In the genomic region with DNA sequence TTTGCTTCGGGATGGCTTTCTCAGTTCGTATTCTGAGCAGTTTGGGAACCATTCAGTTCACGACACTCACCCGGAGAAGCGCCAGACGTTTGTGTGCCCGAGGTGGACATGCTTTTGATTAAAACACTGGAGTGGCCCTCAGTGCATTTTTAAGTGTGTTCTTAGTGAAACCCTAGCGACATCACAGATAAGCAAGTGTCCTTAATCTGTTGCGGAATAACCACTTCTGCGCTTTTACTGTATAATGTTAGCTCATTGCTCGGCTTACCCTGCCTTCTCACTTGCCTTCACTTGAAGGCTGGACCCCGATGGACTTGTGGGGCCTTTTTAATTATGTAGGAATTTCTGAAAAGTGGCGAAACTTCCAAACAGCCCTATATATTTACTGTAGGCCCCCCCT, we compare ENCODE assay signal across 8 mouse cellular contexts. TPM values are rescaled to one million over a fixed set of nuclear protein-coding genes. Genes with fewer than 3 reads are reported as not detected.
DNase-seq lines count a peak whose midpoint lies in the region; ATAC-seq and TF ChIP-seq lines count a peak whose summit lies in the region.

No protein-coding gene starts in this region.

- H3K4me1 ChIP-seq in kidney, embryonic 16.5 days (ENCODE audit: insufficient read depth, low read length) = peaks cover 8% of the 10 kb centered on the region
- H3K4me1 ChIP-seq in hindbrain, postnatal 0 days (ENCODE audit: insufficient read depth, low read length) = peaks cover 10% of the 10 kb centered on the region; the same call in 1 of the 2 replicates
- peaks cover 25% of the 10 kb centered on the region for H3K4me1 ChIP-seq in midbrain, embryonic 15.5 days

- H3K27ac ChIP-seq in kidney, embryonic 16.5 days (ENCODE audit: low read length) = peak overlapping the region; percentile 91; the same call in 1 of the 2 replicates
- H3K27ac ChIP-seq in hindbrain, postnatal 0 days = peak overlapping the region; percentile 97
- peak overlapping the region; percentile 92 for H3K27ac ChIP-seq in midbrain, embryonic 15.5 days

- H3K4me3 ChIP-seq in kidney, embryonic 16.5 days (ENCODE audit: low read length) = peak overlapping the region; percentile 78
- peak overlapping the region; percentile 68 for H3K4me3 ChIP-seq in hindbrain, postnatal 0 days (ENCODE audit: low read length)
- peak overlapping the region; percentile 60 for H3K4me3 ChIP-seq in midbrain, embryonic 15.5 days

- H3K9ac ChIP-seq in kidney, embryonic 16.5 days (replicated peaks; ENCODE audit: low read length) = peak overlapping the region; percentile 82
- peak overlapping the region; percentile 89 for H3K9ac ChIP-seq in hindbrain, postnatal 0 days (replicated peaks; ENCODE audit: low read length)
- peak overlapping the region; percentile 80 for H3K9ac ChIP-seq in midbrain, embryonic 15.5 days

- no peaks in the 10 kb centered on the region for H3K9me3 ChIP-seq in kidney, embryonic 16.5 days (ENCODE audit: low read length)
- no peaks in the 10 kb centered on the region for H3K9me3 ChIP-seq in hindbrain, postnatal 0 days (ENCODE audit: low read length)
- no peaks in the 10 kb centered on the region for H3K9me3 ChIP-seq in midbrain, embryonic 15.5 days

- 3% methylated on average over 13 of the region's 13 CpGs for WGBS in kidney, embryonic 16.5 days
- WGBS in hindbrain, postnatal 0 days = 2% methylated on average over 13 of the region's 13 CpGs
- 5% methylated on average over 13 of the region's 13 CpGs for WGBS in midbrain, embryonic 15.5 days

- DNase-seq in kidney, adult 18-20 months = no peak
- DNase-seq in hindbrain, postnatal 0 days (ENCODE audit: low spot score) = no peak
- DNase-seq in gastrocnemius, postnatal 4 days (ENCODE audit: low spot score in 2 of 2) = no peak
- DNase-seq in cerebellum, postnatal 25 days = no peak

- H3K36me3 ChIP-seq in kidney, embryonic 16.5 days (ENCODE audit: insufficient read depth, low read length) = peaks cover 25% of the 10 kb centered on the region
- H3K36me3 ChIP-seq in hindbrain, postnatal 0 days (ENCODE audit: insufficient read depth, low read length) = peaks cover 13% of the 10 kb centered on the region
- H3K36me3 ChIP-seq in midbrain, embryonic 15.5 days (replicated peaks) = no peaks in the 10 kb centered on the region; the same call in 1 of the 2 replicates

- H3K4me2 ChIP-seq in kidney, embryonic 16.5 days (replicated peaks; ENCODE audit: low read depth, low read length) = peak overlapping the region; percentile 77
- H3K4me2 ChIP-seq in hindbrain, postnatal 0 days (ENCODE audit: low read depth, low read length) = peak overlapping the region; percentile 73
- H3K4me2 ChIP-seq in midbrain, embryonic 15.5 days = peak overlapping the region; percentile 80

- no peak for TF ChIP-seq CTCF in hindbrain, postnatal 0 days (IDR thresholded peaks at IDR 0.05; ENCODE audit: low read depth)

- H3K27me3 ChIP-seq in kidney, embryonic 16.5 days (ENCODE audit: insufficient read depth, low read length) = no peaks in the 10 kb centered on the region
- H3K27me3 ChIP-seq in hindbrain, postnatal 0 days (ENCODE audit: insufficient read depth, low read length) = no peaks in the 10 kb centered on the region
- no peaks in the 10 kb centered on the region for H3K27me3 ChIP-seq in midbrain, embryonic 15.5 days (replicated peaks)

- no peak for ATAC-seq in kidney, embryonic 16.5 days (ENCODE audit: low FRiP score, low TSS enrichment)
- peak; percentile 4; the same call in 1 of the 2 replicates for ATAC-seq in common myeloid progenitor, adult 5-6 weeks (replicated peaks; ENCODE audit: low read depth, poor library complexity, severe bottlenecking)
- no peak for ATAC-seq in hindbrain, postnatal 0 days
- no peak for ATAC-seq in midbrain, embryonic 15.5 days (replicated peaks)
- ATAC-seq in inflammation-experienced regulatory T-cells, adult 6 months = no peak

RNA-seq across cellular contexts. Expression of a gene that starts 0.7 kb away (rescaled TPM):
- 54.8 and 55.3 TPM in 2 replicates for polyA plus RNA-seq in kidney, embryonic 16.5 days (2015; fragmentation: Nextera tagmentation; extraction: Ambion mirVana)
- 44.0 and 51.4 TPM in 2 replicates for total RNA-seq in common myeloid progenitor, adult 5-6 weeks (2017)
- total RNA-seq in hindbrain, postnatal 0 days (2014; rRNA removed) = 60.1 and 71.3 TPM in 2 replicates
- polyA plus RNA-seq in hindbrain, postnatal 0 days (2015; fragmentation: Nextera tagmentation; extraction: Ambion mirVana) = 47.2 and 50.9 TPM in 2 replicates
- polyA plus RNA-seq in midbrain, embryonic 15.5 days (2015; fragmentation: Nextera tagmentation; extraction: Ambion mirVana) = 63.4 and 64.4 TPM in 2 replicates
- total RNA-seq in gastrocnemius, postnatal 4 days (2021) = 10 to 100 TPM; 24.9 to 26.5 TPM
- polyA plus RNA-seq in inflammation-experienced regulatory T-cells, adult 6 months (2017; shearing (Covaris generic)) = 10 to 100 TPM; 16.6 to 35.3 (median 27.0) TPM

RNA-seq across cellular contexts. Expression of a gene that starts 0.7 kb away (rescaled TPM):
- 32.2 and 32.4 TPM in 2 replicates for polyA plus RNA-seq in kidney, embryonic 16.5 days (2015; fragmentation: Nextera tagmentation; extraction: Ambion mirVana)
- 36.8 and 50.1 TPM in 2 replicates for total RNA-seq in common myeloid progenitor, adult 5-6 weeks (2017)
- total RNA-seq in hindbrain, postnatal 0 days (2014; rRNA removed) = 56.7 and 67.6 TPM in 2 replicates
- polyA plus RNA-seq in hindbrain, postnatal 0 days (2015; fragmentation: Nextera tagmentation; extraction: Ambion mirVana) = 36.1 and 37.4 TPM in 2 replicates
- 35.2 and 36.2 TPM in 2 replicates for polyA plus RNA-seq in midbrain, embryonic 15.5 days (2015; fragmentation: Nextera tagmentation; extraction: Ambion mirVana)
- total RNA-seq in gastrocnemius, postnatal 4 days (2021) = 10 to 100 TPM; 16.3 to 21.2 TPM
- 10 to 100 TPM; 20.7 to 26.9 (median 23.1) TPM for polyA plus RNA-seq in inflammation-experienced regulatory T-cells, adult 6 months (2017; shearing (Covaris generic))

RNA-seq across cellular contexts. Expression of a gene that starts 42.8 kb away (rescaled TPM):
- 49.9 and 52.4 TPM in 2 replicates for polyA plus RNA-seq in kidney, embryonic 16.5 days (2015; fragmentation: Nextera tagmentation; extraction: Ambion mirVana)
- 24.0 and 28.2 TPM in 2 replicates for total RNA-seq in common myeloid progenitor, adult 5-6 weeks (2017)
- 35.2 and 39.1 TPM in 2 replicates for total RNA-seq in hindbrain, postnatal 0 days (2014; rRNA removed)
- 49.9 and 53.2 TPM in 2 replicates for polyA plus RNA-seq in hindbrain, postnatal 0 days (2015; fragmentation: Nextera tagmentation; extraction: Ambion mirVana)
- 62.7 and 65.0 TPM in 2 replicates for polyA plus RNA-seq in midbrain, embryonic 15.5 days (2015; fragmentation: Nextera tagmentation; extraction: Ambion mirVana)
- total RNA-seq in gastrocnemius, postnatal 4 days (2021) = 10 to 100 TPM; 10.5 to 11.5 TPM
- 10 to 100 TPM; 21.0 to 35.6 (median 33.1) TPM for polyA plus RNA-seq in inflammation-experienced regulatory T-cells, adult 6 months (2017; shearing (Covaris generic))
